Mouse (Mus musculus) lung, adult 2 months (tissue): Measurements from ENCODE around the gene Dph3.

Experiments
- CTCF ChIP-seq: fragments of 200-500 bp; IDR thresholded peaks from 2 replicates; pipeline ENCODE4 v1.5.1; 2011; ENCODE audit warnings: mild to moderate bottlenecking, low read length, control low read depth; ENCODE audit not compliant: insufficient read depth
- POLR2A ChIP-seq: fragments of 200-500 bp; IDR thresholded peaks from 2 replicates; pipeline ENCODE4 v1.6.1; 2011; ENCODE audit warnings: low read depth, mild to moderate bottlenecking, control low read depth, low read length, borderline replicate concordance; ENCODE audit errors: extremely low read depth

DNA sequence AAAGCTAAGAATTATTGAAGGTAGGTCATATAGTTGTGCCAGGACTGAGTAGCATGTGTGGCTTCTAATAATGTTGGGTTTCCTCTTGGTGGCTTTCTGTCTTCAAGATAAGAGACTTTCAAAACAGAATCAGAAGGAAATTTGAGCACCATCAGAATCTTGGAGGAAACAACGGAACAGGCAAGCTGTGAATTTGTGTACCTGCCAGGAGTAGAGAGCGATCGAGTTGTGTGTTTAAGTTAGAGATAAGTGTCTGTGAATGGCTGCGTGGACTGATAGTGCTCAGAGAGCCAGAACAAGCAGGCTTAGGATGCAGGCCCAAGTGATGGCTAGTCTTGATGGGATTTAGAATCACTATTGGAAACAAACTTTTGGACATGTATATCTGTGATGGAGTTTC lies 46.3 kb upstream of the Dph3 start:
- TF ChIP-seq CTCF (no peak), POLR2A (no peak)
